Mouse (Mus musculus) thymus, postnatal 4 days (tissue): Measurements from ENCODE around the gene Prkaca.
"Not testable (repeated sequence)": the region's sequence is repeated elsewhere in the genome, so short reads cannot be mapped to it uniquely, and the experiment has no call there.

ENCODE experiments used
- DNase-seq: peaks from one replicate; pipeline ENCODE4 v3.0.0; 2021

The Prkaca gene

DNA sequence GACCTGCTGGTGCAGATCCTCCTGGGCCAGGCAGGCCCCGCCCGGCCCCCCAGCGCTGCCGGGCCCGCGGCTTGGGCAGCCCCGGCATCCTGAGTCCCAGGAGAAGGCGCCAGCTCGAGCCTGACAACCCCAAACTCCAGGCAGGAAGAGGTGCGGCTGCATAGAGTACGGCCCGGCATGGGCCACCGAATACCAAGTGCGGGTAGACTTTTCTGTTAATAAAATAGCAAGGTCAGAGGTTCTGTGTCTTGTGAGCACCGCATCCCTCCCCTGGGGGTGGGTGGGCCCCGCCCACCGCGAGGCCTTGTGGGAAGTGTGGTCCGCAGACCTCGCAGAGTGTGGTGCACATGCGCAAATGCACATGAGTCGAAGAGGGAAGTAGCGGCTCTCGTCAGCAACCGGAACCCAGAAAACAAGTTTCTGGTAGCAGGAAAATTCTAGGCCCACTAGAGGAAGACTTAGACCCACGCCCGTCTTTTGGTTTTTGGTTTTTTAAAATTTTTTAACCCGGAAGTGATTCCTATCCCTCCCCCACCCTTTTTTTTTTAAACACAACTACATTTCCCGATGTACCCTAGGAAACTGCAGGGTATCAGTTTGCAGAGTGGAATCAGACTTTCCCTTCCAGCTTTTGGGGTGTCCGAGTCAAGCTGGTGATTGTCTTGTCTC lies 31.9 kb downstream of the Prkaca start:
- DNase-seq: peak; percentile 96

DNA sequence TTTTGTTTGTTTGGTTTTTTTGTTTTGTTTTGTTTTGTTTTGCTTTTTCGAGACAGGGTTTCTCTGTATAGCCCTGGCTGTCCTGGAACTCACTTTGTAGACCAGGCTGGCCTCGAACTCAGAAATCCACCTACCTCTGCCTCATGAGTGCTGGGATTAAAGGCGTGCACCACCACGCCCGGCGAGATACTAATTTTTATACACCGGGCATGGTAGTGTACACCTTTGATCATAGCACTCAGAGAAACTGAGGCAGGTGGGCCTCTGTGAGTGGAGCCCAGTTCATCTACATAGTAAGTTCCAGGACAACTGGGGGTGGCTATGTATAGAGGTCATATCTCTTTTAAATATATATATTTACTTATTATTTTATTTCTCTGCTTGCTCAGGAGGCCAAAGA lies 32.7 kb downstream of the Prkaca start:
- DNase-seq: not testable (repeated sequence)

DNA sequence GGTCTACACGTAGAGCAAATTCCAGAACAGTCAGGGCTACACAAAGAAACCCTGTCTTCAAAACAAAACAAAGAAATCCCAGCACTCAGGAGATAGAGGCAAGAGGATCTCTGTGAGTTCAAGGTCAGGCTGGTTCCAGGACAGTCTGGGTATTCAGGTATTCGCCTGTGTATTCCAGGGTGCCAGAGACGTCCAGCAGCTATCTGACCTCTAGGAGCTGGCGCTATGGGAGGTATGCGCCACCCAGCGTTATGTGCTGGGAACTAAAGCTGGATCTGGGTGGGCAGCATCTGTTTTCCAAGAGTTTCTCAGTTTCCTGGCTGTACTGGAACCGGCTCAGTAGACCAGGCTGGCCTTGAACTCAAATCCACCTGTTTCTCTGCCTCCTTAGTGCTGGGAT lies 35.6 kb downstream of the Prkaca start:
- DNase-seq: no peak

DNA sequence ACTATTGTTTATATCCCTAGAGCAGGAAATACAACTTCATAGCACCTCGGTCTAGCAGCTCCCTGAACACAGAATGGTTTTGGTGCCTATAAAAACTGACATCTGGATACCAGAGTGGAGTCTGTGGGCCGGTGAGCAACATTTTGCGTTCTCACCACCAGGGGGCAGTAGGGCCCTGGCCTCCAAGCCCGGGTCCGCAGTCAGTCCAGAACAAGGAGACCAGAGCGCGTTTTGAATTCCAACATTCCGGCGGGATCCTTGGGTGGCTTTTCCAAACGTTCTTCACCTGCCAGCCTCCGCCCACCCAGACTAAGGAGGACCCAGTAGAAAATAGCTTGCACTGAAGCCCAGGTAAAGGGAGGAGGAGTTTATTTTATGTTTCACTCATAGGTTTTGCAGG lies 37.1 kb downstream of the Prkaca start:
- DNase-seq: peak; percentile 89

DNA sequence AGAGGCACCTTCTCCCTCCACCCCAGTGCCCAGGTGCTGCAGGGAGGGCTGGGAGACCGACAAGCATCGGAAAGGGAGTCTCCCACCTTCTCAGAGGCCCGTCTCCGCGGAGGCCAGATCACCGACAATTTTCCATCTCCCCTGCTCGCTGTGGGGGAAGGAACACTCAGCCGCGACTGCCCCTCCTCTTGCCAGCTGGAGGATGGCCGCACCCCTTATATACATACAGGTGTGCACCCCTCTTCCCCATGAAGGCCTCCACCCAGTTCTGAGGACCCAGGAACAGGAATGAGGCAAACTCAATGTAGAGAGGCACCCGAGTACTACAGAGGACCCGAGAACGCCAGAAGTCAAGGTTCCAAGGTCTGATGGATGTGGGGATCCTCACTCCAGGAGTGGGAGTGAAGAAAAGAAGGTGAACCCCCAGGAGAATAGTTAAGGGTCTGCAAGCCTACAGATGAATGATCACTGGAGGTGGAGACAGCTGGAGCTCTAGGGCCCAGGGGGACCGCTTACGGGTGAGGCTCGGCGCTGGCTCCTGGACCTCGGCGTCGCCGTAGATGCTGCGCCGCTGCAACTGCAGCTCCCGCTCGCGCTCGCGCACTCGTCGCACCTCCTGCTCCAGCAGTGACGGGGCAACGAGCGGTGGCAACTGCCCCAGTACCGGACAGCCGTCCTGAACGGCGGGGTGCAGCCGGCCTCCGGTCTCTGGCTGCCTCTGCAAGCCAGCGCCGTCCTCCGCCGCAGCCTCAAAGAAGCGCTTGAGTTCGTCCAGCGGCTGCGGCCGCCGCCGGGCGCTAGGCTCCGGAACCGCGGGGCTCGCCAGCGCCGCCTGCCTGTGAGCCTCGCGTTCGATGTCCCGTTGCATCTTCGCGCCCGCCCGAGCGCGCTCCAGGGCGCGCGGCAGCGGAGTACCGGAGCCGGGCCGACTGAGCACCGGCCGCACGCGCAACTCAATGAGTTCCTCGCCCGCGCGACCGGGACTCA lies 38.1 kb downstream of the Prkaca start:
- peak; percentile 88 for DNase-seq

DNA sequence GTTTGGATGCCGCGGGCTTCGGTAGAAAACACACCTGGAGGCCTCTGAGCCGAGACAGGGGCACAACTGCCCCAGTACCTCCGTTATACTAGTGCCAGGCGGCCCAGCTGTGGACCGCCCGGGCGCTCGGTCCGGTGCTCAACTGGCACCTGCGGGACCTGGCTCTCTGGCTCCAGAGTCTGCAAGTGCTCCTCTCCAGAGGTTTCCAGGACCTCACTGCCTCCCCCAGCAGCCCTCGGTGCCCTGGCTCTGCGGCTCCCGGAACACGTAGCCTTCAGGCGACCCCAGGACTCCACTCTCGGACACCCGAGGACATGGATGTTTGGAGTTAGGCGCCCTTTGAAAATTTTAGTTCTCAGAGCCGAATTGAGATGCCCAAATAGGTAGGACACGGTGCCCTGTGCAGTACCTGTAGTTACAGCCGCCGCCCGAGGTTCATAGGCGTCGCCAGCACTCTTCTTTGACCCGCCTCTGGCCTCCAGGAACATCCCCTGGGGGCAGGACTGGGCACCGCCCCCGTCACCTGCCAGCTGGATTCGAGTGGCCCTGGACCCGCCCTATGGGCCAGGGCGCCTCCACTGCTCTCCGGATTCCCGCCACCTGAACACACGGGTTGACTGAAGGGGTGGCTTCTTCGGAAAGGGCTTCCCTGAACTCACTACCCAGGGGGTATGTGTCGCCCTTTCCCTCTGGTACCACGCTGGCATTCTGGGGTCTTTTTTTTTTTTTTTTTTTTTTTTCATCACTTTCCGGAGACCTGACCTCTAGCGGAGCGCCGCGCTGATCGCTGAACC lies 39.1 kb downstream of the Prkaca start, which contains the start of gene 2210011C24Rik:
Gene 2210011C24Rik, minus strand, starts transcription at position 467 of the 794 bp plus-strand sequence.
- peak; percentile 41 for DNase-seq

DNA sequence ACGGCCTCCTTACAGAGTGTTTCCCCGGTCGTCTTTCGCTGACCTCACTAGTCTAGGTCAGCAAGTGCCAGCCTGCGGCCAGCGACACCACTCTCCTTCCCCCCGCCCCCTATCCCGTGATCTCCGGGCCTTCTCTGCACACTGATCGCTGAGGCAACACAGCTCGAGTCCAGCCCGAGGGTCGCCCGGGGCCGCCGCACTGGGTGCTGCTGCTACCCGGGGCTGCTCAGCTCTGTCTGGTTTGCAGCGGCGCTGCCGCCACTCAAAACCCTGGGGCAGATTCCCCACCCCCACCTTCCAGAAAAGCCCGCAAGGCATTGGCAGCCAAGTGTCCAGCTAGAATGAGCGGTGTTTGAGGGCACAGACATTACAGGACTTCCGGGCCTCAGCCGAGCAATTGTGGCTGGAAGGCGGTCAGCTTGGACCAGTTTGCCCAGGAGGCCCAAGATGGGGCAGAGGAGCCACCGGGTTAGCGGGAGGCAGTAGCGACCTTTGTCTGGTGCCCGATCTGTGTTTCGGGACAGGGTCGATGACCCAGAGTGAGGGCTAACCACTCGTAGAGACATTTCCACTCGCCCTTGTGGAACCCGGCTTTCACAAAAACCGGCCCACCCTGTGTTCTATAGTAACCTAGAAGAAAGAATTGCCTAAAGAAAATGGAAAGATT lies 39.8 kb downstream of the Prkaca start:
- DNase-seq: peak; percentile 33

DNA sequence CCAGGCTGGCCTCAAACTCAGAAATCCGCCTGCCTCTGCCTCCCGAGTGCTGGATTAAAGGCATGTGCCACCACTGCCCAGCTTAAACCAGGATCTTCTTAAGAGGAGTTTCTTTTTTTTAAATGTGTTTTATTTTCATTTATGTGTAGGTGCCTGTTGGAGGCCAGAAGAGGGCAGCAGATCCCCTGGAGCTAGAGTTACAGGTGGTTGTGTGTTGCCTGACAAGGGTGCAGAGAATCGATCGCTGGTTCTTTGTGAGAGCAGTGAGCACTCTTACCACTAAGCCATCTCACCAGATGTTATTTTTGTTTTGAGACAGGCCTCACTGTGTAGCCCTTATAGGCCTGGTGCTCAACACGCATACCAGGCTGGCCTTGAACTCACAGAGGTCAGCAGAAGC lies 43.0 kb downstream of the Prkaca start:
- DNase-seq: no peak

DNA sequence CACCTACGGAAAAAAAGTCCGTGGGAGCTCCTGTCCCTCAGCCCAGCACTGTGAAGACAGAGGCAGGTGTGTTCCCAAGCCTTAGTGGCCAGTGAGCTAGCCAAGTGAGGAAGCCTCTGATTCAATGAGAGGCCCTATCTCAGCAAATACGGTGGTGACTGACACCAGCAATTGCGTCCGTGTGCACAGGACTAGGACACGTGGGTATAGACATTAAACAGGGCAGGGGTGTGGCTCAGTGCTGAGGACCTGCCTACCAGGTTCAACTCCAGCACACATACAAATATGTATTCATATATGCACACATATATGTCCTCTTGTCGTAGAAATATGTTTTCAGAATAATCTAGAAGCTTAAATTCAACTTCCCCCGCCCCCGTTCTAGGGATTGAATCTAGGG lies 46.9 kb downstream of the Prkaca start:
- DNase-seq: no peak

DNA sequence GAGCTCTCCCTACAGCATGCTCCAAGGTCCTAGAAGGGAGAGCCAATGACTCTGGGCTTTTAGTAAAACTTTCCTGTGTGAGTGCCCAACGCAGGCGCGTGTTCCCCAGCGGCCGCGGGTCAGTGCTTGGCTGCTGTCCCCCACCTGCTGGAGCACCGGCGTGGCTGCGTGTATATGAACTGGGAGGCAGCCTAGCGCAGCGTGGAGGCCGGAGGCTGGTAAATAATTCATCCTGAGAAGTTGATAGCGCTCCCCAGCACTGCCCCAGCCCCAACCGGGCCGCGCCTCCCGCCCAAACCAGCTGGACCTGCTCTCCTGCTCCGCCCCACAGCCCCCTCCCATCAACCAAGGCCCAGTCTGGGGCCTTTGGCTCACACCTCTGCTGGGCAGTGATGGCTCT lies 48.3 kb downstream of the Prkaca start, which contains the start of gene Palm3:
Gene Palm3, plus strand, starts transcription at position 376 of the 400 bp plus-strand sequence.
- no peak for DNase-seq

DNA sequence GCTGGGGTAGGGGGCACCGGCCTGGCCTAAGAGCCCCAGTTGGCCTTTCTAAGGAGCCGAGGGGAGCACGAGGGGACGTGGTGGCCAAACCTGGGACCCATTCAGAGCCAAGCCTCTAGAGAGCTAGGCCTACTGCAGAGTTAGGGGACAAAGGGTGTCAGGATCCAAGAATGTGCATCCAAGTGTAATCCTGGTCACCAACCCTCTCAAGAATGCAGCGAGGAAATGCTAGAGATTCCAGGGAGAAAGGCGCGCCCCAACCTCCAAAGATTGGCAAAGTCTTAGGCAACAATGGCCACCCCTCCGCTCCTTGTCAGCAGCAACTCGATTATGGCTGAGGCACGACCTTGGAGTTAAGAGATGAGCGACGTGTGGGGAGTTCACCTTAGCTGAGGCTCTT lies 48.8 kb downstream of the Prkaca start:
- DNase-seq: no peak

DNA sequence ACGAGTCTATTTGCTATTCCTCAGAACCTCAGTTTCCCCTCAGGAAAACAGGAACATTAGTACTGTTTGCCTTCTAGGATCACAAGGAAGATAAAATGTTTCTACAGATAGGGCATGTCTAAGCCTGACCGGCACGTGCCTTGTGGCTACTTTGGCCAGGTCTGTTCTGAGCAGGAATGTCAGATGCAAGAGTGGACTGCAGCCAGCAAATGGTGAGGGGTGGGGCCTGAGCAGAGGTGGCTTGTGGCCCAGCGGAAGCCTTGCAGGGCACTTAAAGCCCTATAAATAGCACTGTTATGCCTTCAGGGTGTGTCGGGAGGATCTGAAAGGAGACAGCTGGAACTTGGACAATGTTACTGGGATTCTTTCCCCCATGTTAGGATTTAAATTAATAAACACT lies 50.3 kb downstream of the Prkaca start:
- DNase-seq: no peak

DNA sequence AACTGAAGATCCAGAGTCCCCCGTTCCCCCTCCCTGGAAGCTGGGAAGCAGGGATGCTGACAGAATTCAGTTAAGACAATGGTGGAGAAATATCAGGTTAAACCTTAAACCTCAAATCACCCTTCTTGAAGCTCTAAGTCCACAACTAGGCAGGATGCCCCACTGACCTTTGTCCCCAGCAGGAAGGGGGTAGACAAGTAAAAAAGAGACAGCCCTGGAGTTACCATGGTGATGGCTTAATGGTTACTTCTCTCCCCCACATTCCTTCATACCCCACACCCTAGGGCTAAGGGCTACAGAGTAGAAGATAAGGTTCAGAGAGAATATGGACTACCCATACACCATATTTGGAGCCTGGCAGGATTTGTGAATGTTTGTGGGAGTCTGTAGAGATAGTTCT lies 50.8 kb downstream of the Prkaca start:
- DNase-seq: no peak

DNA sequence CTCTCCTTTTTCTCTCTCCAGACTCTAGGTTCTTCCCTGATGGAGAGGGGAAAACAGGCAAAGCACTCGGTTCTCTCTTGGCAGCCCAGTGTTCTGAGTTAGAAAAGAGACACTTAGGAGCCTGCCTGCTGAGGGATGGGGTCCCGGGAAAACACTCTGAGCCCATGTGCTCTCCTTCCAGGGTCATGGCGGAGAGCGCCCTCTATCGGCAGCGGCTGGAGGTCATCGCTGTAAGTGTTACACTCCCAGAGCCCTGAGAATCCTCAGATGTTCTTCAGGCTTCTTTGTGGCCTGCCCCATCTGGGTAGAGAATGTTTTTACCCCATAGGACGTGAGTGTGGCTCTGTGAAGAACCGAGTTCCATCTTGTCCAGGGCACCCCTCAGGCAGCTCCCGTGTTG lies 51.4 kb downstream of the Prkaca start:
- peak; percentile 90 for DNase-seq

DNA sequence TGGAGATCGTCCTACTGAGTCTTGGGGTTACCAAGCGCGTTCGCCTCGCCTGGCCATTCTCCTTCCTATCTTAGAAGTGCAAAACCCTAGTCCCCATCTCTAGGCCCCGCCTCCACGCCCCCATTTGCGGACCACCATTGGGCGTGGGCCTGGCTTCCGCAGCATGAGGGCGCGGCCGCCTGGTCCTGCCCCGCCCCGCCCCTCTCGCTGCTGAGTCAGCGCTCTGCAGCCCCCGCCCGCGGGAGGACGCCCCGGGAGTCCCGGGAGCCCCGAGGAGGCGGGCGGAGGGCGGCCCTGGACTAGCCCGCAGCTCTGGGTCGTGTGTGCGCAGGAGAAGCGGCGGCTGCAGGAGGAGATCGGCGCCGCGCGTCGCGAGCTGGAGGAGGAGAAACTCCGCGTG lies 53.1 kb downstream of the Prkaca start:
- peak; percentile 90 for DNase-seq

DNA sequence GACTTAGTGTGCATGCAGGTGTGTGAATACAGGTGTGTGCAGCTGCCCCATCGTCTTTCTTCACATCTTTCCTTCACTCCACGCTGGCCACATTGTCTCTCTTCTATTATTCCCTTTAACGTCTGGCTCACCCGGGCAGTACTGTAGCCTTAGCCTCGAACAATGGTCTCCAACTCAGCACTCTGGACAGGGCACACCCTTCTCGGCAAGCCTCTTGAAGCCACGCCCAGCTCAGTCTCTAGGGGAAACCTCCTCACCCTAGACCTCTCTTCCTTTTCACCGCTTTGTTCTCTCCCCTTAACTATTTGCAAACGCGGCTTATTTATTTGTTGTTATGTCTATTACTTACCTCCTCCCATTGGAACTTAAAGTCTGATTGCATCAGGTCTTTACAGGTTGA lies 54.7 kb downstream of the Prkaca start:
- DNase-seq: peak; percentile 32

DNA sequence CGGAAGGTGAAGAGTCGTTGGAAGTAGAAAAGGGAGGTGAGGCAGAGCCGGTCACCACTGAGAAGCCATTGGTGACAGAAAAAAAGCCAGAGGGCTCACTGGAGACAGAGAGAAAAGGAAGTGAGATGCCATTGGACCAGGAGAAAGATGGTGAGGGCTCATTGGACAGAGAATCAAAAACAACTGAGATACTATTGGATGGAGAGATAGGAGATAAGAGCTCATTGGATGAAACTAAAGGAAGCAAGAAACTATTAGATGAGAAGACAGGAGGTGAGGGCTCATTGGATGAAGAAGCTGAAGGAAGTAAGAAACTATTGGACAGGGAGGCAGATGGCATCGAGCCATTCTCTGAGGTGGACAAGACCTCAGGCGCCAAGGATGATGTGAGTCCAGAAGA lies 56.5 kb downstream of the Prkaca start:
- DNase-seq: no peak

DNA sequence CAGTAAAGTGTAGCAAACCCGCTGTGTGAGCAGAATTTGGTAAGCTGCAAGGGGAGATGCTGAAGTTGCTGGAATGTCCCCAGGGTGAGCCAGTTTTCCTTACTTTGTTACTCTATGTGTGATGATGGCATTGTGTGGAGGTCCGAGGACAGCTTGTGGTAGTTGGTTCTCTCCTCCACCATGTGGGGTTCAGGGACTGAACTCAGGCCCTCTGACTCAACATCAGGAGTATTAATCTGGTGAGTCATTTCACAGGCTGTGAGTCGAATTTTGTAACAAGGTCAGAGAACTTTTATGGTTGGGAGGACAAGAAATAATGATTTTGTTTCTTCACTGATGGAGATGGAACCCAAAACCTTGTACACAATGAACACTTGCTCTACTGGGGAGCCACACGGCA lies 60.0 kb downstream of the Prkaca start:
- no peak for DNase-seq

DNA sequence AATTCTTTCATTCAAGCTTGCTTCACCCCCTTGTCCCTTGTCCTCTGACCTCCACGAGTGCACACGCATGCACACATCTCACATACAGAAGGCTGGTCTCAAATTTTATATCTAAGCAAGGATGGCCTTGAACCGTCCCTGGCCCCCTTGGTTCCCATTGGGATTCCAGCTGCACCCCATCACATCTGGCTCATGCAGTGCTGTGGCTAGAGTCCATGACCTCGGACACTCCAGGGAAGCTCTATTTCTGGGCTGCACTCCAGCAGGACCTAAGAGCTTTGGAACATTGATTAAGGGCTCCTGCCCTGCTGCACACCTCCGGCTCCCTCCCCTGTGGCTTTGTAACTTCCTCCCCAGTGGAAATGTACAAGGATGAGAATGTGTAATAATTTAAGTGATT lies 65.2 kb downstream of the Prkaca start:
- DNase-seq: no peak

DNA sequence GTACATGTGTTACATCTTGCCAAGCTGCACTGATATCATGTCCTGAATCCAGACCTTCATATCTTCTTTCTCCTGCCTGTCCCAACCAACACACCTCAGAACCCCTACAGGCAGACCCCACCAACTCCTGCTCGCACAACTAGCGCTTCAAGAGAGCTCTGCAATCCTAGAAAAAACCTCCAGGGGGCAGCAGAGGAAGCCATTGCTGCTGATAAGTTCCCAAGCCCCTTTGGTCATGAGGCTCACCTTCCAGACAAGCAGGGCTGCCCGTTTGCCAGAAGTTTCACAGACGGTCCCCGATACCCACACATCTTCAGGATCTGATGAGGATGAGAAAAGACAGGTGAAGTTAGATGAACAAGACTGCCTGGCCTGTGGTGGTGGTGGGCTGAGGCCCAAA lies 66.3 kb downstream of the Prkaca start:
- peak; percentile 86 for DNase-seq

DNA sequence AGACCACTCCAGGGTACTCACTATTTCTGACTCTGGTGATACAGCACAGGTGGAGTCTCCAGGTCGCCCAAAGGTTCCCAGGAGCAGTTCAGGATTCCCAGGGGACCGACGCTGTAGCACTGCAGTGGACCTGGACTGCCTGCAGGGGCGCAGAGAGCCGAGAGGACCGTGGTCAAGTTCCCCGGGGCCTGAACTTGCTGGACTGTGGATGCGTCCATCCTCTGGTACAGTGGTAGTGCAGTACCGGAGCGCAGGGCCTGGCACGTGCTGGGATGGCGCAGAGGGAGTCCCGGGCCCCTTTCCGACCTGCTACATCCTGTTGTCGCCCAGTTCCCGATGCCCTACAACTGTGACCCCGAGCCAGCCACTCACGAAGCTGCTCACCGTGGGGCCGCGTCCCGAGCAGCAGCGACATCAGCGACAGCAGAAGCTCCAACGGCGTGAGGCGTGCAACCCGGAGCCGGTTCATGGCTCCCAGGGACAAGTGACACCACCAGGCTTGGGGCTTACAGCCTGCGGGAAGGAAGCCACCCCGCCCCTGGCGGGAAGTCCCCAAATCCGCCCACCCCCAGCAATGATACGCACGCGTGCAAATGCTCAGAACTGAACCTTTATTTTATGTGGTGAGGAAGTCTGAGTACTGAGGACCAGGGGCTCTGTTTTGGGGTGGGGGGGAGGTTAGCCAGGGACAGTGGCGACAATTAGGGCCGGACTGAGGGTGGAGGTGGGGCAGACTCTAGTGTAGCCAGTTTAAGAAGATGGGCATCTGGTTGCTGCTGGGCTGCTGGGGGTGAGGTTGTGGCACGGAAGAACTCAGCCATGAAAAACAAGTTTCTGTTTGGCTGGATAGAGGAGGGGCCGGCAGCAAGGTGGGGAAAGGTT lies 69.5 kb downstream of the Prkaca start, which contains the start of gene Il27ra:
Gene Il27ra, minus strand, starts transcription at position 524 of the 882 bp plus-strand sequence.
- DNase-seq: peak; percentile 80
